Mouse (Mus musculus): ENCODE measurements around the gene Liph. TPM values are rescaled to one million over a fixed set of nuclear protein-coding genes. Genes with fewer than 3 reads are reported as not detected.
"Not testable (repeated sequence)": the region's sequence is repeated elsewhere in the genome, so short reads cannot be mapped to it uniquely, and the experiment has no call there.

The Liph gene
- polyA plus RNA-seq, 1 experiment: not detected

DNA sequence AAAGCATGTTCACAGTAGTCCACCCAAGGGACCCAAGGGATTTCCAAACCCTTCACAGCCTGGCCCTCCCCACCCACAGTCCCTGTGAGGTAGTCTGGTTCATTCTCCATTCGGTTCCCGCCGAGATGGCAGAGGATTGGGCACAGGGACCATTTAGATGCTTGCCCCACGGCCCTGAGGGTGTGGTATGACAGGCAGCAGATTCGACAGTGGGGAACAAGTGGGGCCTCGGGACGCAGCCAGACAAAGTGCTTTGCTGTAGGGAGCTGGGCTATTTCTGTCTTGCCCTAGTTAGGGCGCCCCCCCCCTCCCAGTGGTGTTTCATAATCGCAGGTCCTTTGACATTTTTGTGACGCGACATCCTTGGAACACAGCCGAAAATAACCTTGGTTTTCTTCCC is 39.9 kb downstream of the Liph start:
- TF ChIP-seq CTCF (IDR thresholded peaks at IDR 0.05; ENCODE audit: insufficient read depth, low read depth, low read length) (no peak), POLR2A (IDR thresholded peaks at IDR 0.05; ENCODE audit: insufficient read depth, low read depth, low read length) (no peak)
- whole genome bisulfite sequencing: 66% methylated on average over 12 of the region's 12 CpGs
- no peak overlapping the region for H3K27ac ChIP-seq (ENCODE audit: insufficient read depth, low read depth, low read length)

DNA sequence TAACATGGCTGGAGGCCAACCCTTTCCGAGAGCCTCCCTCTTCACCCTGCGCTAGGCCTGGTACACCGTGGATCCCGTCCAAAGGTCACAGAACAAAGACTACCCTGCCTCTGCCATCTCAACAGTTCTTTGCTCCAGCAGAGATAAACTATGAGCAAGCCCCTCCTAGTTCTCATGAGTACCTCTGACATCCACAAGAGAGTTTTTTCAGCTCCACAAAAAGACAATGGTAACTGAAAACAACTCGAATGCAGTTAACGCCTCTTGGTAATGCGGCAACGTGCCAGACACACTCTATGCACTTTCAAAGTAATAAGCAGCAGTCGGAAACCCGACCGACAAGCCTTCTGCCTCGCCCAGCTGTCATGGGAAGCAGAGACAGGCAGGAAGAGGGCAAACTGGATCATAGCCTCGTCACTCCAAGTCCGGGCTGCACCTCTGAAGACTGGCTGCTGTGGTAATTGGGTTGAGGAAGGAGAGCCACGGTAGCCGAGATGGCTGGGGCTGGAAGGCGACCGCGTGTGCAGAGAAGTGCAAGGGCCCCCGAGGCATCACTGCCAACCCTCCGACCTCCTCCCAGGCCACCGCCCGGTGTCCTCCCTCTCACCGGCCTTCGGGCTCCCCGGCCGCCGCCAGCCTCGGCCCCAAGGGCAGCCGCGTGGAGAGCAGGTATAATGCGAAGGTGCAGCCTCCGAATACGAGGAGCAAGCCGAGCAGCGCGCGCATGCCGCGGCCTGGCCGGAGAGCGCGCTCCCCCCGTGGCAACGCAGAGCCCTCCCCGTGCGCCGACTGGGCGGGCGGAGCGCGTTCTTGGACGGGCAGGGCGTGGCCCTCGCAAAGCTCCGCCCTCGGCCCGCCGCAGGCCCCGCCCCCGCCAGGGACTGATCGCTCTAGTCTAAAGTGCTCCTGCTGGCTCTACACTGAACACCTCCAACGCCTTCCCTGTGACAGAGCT is 48.4 kb downstream of the Liph start, which contains the start of gene Tmem41a:
TSS of gene Tmem41a (minus strand) at position 792 of the 955 bp plus-strand sequence.
- peaks cover 12% of the 10 kb centered on the region for H3K4me1 ChIP-seq (ENCODE audit: control insufficient read depth, insufficient read depth, low read length)
- no peak within 1 kb of the TSS for H3K27ac ChIP-seq (ENCODE audit: insufficient read depth, low read depth, low read length)
- H3K4me3 ChIP-seq (ENCODE audit: insufficient read depth, low read depth, low read length): peak within 1 kb of the TSS; percentile 77
- TF ChIP-seq CTCF (IDR thresholded peaks at IDR 0.05; ENCODE audit: insufficient read depth, low read depth, low read length) (no peak), POLR2A (IDR thresholded peaks at IDR 0.05; ENCODE audit: insufficient read depth, low read depth, low read length) (peak; percentile 80)
- 1% methylated on average over 63 of the region's 63 CpGs for WGBS

More for the DNA sequence above, 39.9 kb downstream of the Liph start:
- Histone ChIP-seq H3K4me1 (ENCODE audit: control insufficient read depth, insufficient read depth, low read length) (peaks cover 4% of the 10 kb centered on the region; the same call in 1 of the 2 replicates), H3K4me3 (ENCODE audit: insufficient read depth, low read depth, low read length) (no peak overlapping the region)

DNA sequence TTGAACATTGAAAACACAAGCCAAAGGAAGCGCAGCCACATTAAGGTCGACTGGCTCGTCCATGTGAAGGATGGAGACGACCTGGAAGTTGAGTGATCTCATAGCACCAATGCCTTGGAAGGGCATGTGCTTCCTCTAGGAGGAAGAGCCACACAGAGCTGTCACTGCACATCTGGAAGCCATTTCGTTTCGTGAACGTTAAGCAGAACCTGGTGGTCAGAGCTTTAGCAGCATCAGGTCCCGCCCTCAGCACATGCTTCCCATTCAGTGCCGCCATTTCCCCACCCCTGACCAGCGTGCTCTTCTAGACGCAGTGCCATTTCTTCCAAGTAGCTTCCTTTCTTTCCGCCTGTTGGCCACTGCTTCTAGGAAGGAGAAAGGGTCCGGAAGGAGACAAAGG is 67.0 kb downstream of the Liph start:
- H3K4me1 ChIP-seq (ENCODE audit: control insufficient read depth, insufficient read depth, low read length): no peaks in the 10 kb centered on the region
- H3K27ac ChIP-seq (ENCODE audit: insufficient read depth, low read depth, low read length): no peak overlapping the region
- TF ChIP-seq CTCF (IDR thresholded peaks at IDR 0.05; ENCODE audit: insufficient read depth, low read depth, low read length) (no peak), POLR2A (IDR thresholded peaks at IDR 0.05; ENCODE audit: insufficient read depth, low read depth, low read length) (no peak)
- H3K4me3 ChIP-seq (ENCODE audit: insufficient read depth, low read depth, low read length): no peak overlapping the region
- WGBS: 90% methylated on average over 13 of the region's 13 CpGs

DNA sequence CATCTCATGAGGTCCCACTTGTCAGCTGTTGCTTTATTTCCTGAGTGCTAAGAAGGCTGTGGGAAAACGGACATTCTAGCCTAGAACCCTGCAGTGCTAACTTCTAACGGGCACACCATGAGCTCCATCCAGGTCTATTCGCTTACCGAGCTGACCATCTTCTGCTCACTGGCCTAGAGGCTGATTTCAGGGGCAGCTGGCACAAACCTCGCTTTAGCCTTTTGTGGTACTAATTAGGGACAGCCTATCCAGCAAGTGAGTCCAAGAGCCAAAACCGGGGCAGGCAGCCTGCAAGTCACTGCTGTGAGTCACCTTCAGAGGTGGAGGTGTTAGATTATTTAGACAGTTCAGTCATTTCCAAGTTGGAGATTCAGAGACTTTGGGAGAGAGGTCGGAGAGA is 78.8 kb downstream of the Liph start:
- peaks cover 2% of the 10 kb centered on the region for H3K4me1 ChIP-seq (ENCODE audit: control insufficient read depth, insufficient read depth, low read length)
- no peak for TF ChIP-seq CTCF (IDR thresholded peaks at IDR 0.05; ENCODE audit: insufficient read depth, low read depth, low read length)
- TF ChIP-seq POLR2A (IDR thresholded peaks at IDR 0.05; ENCODE audit: insufficient read depth, low read depth, low read length): no peak
- no peak overlapping the region for H3K4me3 ChIP-seq (ENCODE audit: insufficient read depth, low read depth, low read length)
- H3K27ac ChIP-seq (ENCODE audit: insufficient read depth, low read depth, low read length): no peak overlapping the region
- WGBS: 48% methylated on average over 7 of the region's 7 CpGs

DNA sequence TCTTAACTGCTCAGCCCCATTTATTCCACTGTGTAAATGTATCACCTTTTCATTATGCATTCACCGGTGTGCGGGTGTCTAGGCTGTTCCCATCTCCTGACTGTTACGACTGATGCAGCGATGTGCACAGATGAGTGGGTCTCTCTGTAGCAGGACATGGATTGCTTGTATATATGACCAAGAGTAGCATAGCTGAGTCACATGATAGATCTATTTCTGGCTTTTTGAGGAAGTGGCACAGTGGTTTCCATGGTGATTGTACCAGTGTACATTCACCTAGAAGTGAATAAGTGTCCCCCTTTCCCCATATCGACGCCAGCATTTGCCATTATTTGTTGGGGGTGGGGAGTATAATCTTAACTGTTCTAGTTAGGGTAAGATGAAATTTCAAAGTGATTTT is 82.1 kb downstream of the Liph start:
- 42% methylated on average over 6 of the region's 6 CpGs for WGBS
- TF ChIP-seq POLR2A (IDR thresholded peaks at IDR 0.05; ENCODE audit: insufficient read depth, low read depth, low read length) (no peak), CTCF (IDR thresholded peaks at IDR 0.05; ENCODE audit: insufficient read depth, low read depth, low read length) (no peak)
- H3K4me3 ChIP-seq (ENCODE audit: insufficient read depth, low read depth, low read length): no peak overlapping the region
- peaks cover 2% of the 10 kb centered on the region for H3K4me1 ChIP-seq (ENCODE audit: control insufficient read depth, insufficient read depth, low read length)
- H3K27ac ChIP-seq (ENCODE audit: insufficient read depth, low read depth, low read length): peak overlapping the region; percentile 31; the same call in 1 of the 2 replicates

DNA sequence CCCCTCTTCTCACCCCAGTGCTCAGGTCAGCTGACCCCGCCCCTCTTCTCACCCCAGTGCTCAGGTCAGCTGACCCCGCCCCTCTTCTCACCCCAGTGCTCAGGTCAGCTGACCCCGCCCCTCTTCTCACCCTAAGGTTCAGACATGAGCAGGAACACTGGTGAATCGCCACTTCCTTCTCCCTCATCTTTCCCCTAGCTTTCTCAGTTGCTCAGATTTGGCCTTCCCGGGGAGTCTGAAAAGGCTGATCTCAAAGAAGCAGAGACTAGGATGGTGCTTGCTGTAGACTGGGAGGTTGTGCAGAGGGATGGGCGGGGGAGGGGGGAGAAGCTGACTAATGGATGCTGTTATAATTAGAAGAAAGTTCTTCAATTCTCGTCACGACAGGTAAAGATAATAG is 86.6 kb downstream of the Liph start:
- not testable (repeated sequence) for H3K4me3 ChIP-seq (ENCODE audit: insufficient read depth, low read depth, low read length); H3K27ac ChIP-seq (ENCODE audit: insufficient read depth, low read depth, low read length)
- WGBS: 41% methylated on average over 6 of the region's 8 CpGs
- H3K4me1 ChIP-seq (ENCODE audit: control insufficient read depth, insufficient read depth, low read length): peaks cover 12% of the 10 kb centered on the region

DNA sequence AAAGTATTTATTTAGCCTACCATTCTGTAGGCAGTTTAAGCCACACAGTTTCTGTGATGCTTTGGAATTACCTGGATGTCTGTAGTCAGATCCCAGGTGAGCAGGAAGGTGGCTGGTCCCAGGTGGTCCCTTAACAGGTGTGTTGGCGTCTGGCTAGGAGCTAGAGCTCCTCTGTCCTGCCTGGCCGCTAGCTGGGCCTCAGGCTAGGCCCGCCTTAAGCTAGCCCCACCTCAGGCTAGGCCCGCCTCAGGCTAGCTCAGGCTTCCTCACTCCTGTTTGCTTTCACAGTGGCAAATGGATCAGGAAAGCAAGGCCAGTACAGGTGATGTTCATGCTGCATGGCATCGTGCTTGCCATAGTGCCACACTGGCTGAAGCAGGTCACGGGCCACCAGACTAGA is 88.6 kb downstream of the Liph start:
- WGBS: 93% methylated on average over 6 of the region's 6 CpGs
- no peak for TF ChIP-seq CTCF (IDR thresholded peaks at IDR 0.05; ENCODE audit: insufficient read depth, low read depth, low read length)
- no peak for TF ChIP-seq POLR2A (IDR thresholded peaks at IDR 0.05; ENCODE audit: insufficient read depth, low read depth, low read length)
- H3K27ac ChIP-seq (ENCODE audit: insufficient read depth, low read depth, low read length): no peak overlapping the region
- H3K4me3 ChIP-seq (ENCODE audit: insufficient read depth, low read depth, low read length): no peak overlapping the region
- H3K4me1 ChIP-seq (ENCODE audit: control insufficient read depth, insufficient read depth, low read length): peaks cover 10% of the 10 kb centered on the region

DNA sequence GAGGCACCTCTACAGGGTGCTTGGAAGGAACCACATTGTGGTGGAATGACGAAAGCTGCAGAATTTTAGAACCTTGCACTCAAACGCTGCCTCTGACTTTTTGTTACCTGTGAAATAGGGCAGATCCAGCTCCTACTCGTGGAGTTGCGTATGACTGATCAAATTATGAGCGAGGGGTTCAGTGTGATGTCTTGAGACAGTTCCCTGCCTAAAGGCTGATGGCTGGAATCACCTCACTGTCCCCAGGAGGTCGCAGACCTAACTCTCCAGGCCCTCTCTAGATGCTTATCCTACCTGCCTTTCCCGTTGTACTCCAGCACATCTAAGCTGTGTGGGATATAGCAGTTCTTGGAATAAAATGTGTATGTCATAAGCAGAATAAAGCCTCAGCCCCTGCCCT is 89.5 kb downstream of the Liph start:
- Histone ChIP-seq H3K4me3 (ENCODE audit: insufficient read depth, low read depth, low read length) (no peak overlapping the region), H3K4me1 (ENCODE audit: control insufficient read depth, insufficient read depth, low read length) (peaks cover 10% of the 10 kb centered on the region), H3K27ac (ENCODE audit: insufficient read depth, low read depth, low read length) (no peak overlapping the region)
- WGBS: 91% methylated on average over 7 of the region's 7 CpGs
- no peak for TF ChIP-seq POLR2A (IDR thresholded peaks at IDR 0.05; ENCODE audit: insufficient read depth, low read depth, low read length)
- TF ChIP-seq CTCF (IDR thresholded peaks at IDR 0.05; ENCODE audit: insufficient read depth, low read depth, low read length): no peak

DNA sequence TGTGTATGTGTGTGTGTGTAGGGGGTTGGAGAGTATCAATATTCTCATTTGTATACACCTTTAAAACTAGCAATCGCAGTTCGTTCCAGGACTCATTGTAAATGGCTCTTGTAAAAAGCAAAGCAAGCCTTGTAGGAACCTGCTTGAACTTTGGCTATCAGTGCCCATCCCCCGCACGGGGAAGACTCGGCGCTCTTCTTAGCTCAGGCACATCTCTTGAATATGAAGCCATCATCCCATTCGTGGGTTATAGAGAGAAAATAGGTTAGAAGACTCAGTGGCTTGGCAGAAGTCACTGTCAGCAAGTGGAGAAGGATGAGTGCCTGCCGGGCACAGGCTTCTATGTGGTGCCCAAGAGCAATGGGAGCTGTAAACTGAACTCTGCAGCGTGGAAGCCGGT is 90.8 kb downstream of the Liph start:
- Histone ChIP-seq H3K4me1 (ENCODE audit: control insufficient read depth, insufficient read depth, low read length) (peaks cover 10% of the 10 kb centered on the region), H3K4me3 (ENCODE audit: insufficient read depth, low read depth, low read length) (no peak overlapping the region), H3K27ac (ENCODE audit: insufficient read depth, low read depth, low read length) (no peak overlapping the region)
- WGBS: 69% methylated on average over 10 of the region's 10 CpGs
- TF ChIP-seq POLR2A (IDR thresholded peaks at IDR 0.05; ENCODE audit: insufficient read depth, low read depth, low read length): no peak
- TF ChIP-seq CTCF (IDR thresholded peaks at IDR 0.05; ENCODE audit: insufficient read depth, low read depth, low read length): no peak

Other genes starting within 250 kb of the Liph start
- not detected in 2 replicates for gene Ehhadh, start 207.9 kb downstream of the Liph start, polyA plus RNA-seq (2012; ENCODE audit: insufficient read depth, insufficient read length, low replicate concordance, missing spikeins)
- not detected in 2 replicates for gene Map3k13, start 201.3 kb downstream of the Liph start, polyA plus RNA-seq (2012; ENCODE audit: insufficient read depth, insufficient read length, low replicate concordance, missing spikeins)
- gene Tmem41a, start 48.1 kb downstream of the Liph start, polyA plus RNA-seq (2012; ENCODE audit: insufficient read depth, insufficient read length, low replicate concordance, missing spikeins): not detected in 2 replicates
- 137 TPM in 1 of 2 replicates, not detected in the other for gene Senp2, start 13.8 kb upstream of the Liph start, polyA plus RNA-seq (2012; ENCODE audit: insufficient read depth, insufficient read length, low replicate concordance, missing spikeins)
- gene Igf2bp2, start 167.6 kb upstream of the Liph start, polyA plus RNA-seq (2012; ENCODE audit: insufficient read depth, insufficient read length, low replicate concordance, missing spikeins): not detected in 2 replicates

Data from olfactory bulb, adult 2 months (tissue).